In the genomic region with DNA sequence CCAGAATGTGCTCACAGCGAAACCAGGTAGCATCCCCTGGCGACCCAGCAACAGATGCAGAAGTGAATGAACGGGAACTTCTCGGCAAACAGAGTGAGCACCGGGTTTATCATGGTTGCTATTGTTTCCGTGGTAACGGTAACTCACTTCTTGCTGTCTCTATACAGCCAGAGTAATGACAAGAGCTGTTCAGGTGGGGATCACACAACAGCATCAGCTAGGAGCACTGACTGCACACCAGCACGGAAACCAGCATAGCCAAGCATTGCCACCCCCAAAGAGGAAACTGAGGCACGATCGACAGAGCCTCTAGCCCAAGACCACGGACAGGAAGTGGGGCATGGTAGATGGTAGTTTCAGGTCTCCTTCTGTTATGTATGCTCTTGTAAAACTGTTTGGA, we compare ENCODE assay signal across 21 mouse cellular contexts.
DNase-seq lines count a peak whose midpoint lies in the region; ATAC-seq and TF ChIP-seq lines count a peak whose summit lies in the region.
"Had no signal": no experiment of that assay in that cellular context is flagged by ENCODE, and none has a peak within 500 bp of the region (broad histone marks: within the 10 kb centered on the region; RNA-seq: fewer than 3 reads in every experiment).

No protein-coding gene starts in this region.

- H3K4me1 ChIP-seq in forebrain, embryonic 14.5 days (ENCODE audit: control insufficient read depth, insufficient read depth, low read length) = peaks cover 7% of the 10 kb centered on the region
- H3K4me1 ChIP-seq in forebrain, embryonic 12.5 days = peaks cover 25% of the 10 kb centered on the region
- H3K4me1 ChIP-seq in spleen, adult 2 months (ENCODE audit: control insufficient read depth, insufficient read depth, insufficient read length) = peaks cover 86% of the 10 kb centered on the region
- peaks cover 20% of the 10 kb centered on the region for H3K4me1 ChIP-seq in bone marrow, adult 2 months (ENCODE audit: control insufficient read depth, insufficient read depth, low read length)

- no peak for ATAC-seq in forebrain, embryonic 14.5 days
- no peak for ATAC-seq in forebrain, embryonic 12.5 days (ENCODE audit: low FRiP score)
- ATAC-seq: intestine, embryonic 15.5 days; liver, postnatal 0 days; midbrain, embryonic 13.5 days had no signal

- no peak overlapping the region for H3K4me3 ChIP-seq in forebrain, embryonic 14.5 days (ENCODE audit: low read depth, low read length)
- H3K4me3 ChIP-seq in forebrain, embryonic 12.5 days (replicated peaks) = no peak overlapping the region
- no peak overlapping the region for H3K4me3 ChIP-seq in spleen, adult 2 months (ENCODE audit: extremely low read depth, insufficient read depth, insufficient read length)
- H3K4me3 ChIP-seq in bone marrow, adult 2 months (replicated peaks; ENCODE audit: control insufficient read depth, low read depth, low read length) = no peak overlapping the region
- H3K4me3 ChIP-seq in layer of hippocampus, adult 2 months = no peak overlapping the region
- H3K4me3 ChIP-seq: embryonic facial prominence, embryonic 12.5 days; heart, adult 2 months; hindbrain, embryonic 12.5 days; intestine, embryonic 15.5 days; midbrain, embryonic 13.5 days; neural tube, embryonic 13.5 days had no signal

- no peak overlapping the region for H3K27ac ChIP-seq in forebrain, embryonic 14.5 days (ENCODE audit: low read depth, low read length)
- H3K27ac ChIP-seq in forebrain, embryonic 12.5 days = no peak overlapping the region
- H3K27ac ChIP-seq in spleen, adult 2 months (ENCODE audit: insufficient read depth, low read length) = peak overlapping the region; percentile 39
- H3K27ac ChIP-seq in bone marrow, adult 2 months (ENCODE audit: control insufficient read depth, insufficient read depth, low read depth, low read length, poor library complexity) = peak overlapping the region; percentile 24; the same call in 1 of the 2 replicates
- no peak overlapping the region for H3K27ac ChIP-seq in layer of hippocampus, adult 2 months
- H3K27ac ChIP-seq: embryonic facial prominence, embryonic 12.5 days; heart, adult 2 months; hindbrain, embryonic 12.5 days; intestine, embryonic 15.5 days; midbrain, embryonic 13.5 days; neural tube, embryonic 13.5 days had no signal

- no peaks in the 10 kb centered on the region for H3K27me3 ChIP-seq in forebrain, embryonic 14.5 days (replicated peaks; ENCODE audit: control insufficient read depth, insufficient read depth, low read length)
- no peaks in the 10 kb centered on the region for H3K27me3 ChIP-seq in forebrain, embryonic 12.5 days
- H3K27me3 ChIP-seq in spleen, adult 2 months (ENCODE audit: control insufficient read depth, insufficient read depth, low read length) = no peaks in the 10 kb centered on the region
- H3K27me3 ChIP-seq: embryonic facial prominence, embryonic 12.5 days; hindbrain, embryonic 12.5 days; intestine, embryonic 15.5 days; midbrain, embryonic 13.5 days; neural tube, embryonic 13.5 days had no signal

- no peak overlapping the region for H3K4me2 ChIP-seq in forebrain, embryonic 14.5 days (ENCODE audit: low read length)
- no peak overlapping the region for H3K4me2 ChIP-seq in forebrain, embryonic 12.5 days
- H3K4me2 ChIP-seq: embryonic facial prominence, embryonic 12.5 days; hindbrain, embryonic 12.5 days; intestine, embryonic 15.5 days; midbrain, embryonic 13.5 days; neural tube, embryonic 13.5 days had no signal

- no peak for TF ChIP-seq POLR2A in spleen, adult 2 months (IDR thresholded peaks at IDR 0.05; ENCODE audit: low read depth, low read length)
- TF ChIP-seq POLR2A in bone marrow, adult 2 months (IDR thresholded peaks at IDR 0.05; ENCODE audit: borderline replicate concordance, control insufficient read depth, low read depth, low read length) = no peak

- 85% methylated on average over 11 of the region's 11 CpGs for WGBS in forebrain, embryonic 14.5 days
- WGBS in forebrain, embryonic 12.5 days = 83% methylated on average over 11 of the region's 11 CpGs
- 23% methylated on average over 11 of the region's 11 CpGs for WGBS in spleen, adult 2 months
- WGBS in bone marrow, adult 2 months = 35% methylated on average over 11 of the region's 11 CpGs

- DNase-seq in forebrain, embryonic 14.5 days (ENCODE audit: low spot score) = peak; percentile 29
- DNase-seq in spleen, adult 2 months (ENCODE audit: low read depth in 1 of 2, low spot score in 2 of 2) = peak; percentile 31 to 54
- DNase-seq in spleen, postnatal 4 days (ENCODE audit: low spot score in 2 of 2) = no peak
- peak; percentile 60 to 63 for DNase-seq in spleen, postnatal 36 days (ENCODE audit: low spot score in 2 of 2)
- no peak for DNase-seq in adrenal gland, postnatal 25 days
- DNase-seq in layer of hippocampus, adult 2 months (ENCODE audit: low spot score in 2 of 2) = no peak
- DNase-seq: cerebellum, adult 8-10 months; gastrocnemius, postnatal 14 days; heart, adult 2 months; layer of hippocampus, postnatal 36 days; liver; liver, postnatal 0 days; lung, postnatal 36 days; right cerebral cortex, postnatal 4 days had no signal

- no peak for TF ChIP-seq CTCF in spleen, adult 2 months (IDR thresholded peaks at IDR 0.05; ENCODE audit: extremely low read depth, insufficient read depth, insufficient read length, insufficient replicate concordance)
- TF ChIP-seq CTCF in bone marrow, adult 2 months (IDR thresholded peaks at IDR 0.05; ENCODE audit: control insufficient read depth, insufficient read depth, low read length) = no peak
- no peak for TF ChIP-seq CTCF in layer of hippocampus, adult 2 months (conservative IDR thresholded peaks at IDR 0.05)

- H3K9ac ChIP-seq in forebrain, embryonic 14.5 days (ENCODE audit: low read length) = no peak overlapping the region
- H3K9ac ChIP-seq in forebrain, embryonic 12.5 days = no peak overlapping the region
- H3K9ac ChIP-seq: embryonic facial prominence, embryonic 12.5 days; hindbrain, embryonic 12.5 days; intestine, embryonic 15.5 days; liver, postnatal 0 days; midbrain, embryonic 13.5 days; neural tube, embryonic 13.5 days had no signal

- peaks cover 16% of the 10 kb centered on the region; the same call in 1 of the 2 replicates for H3K36me3 ChIP-seq in forebrain, embryonic 14.5 days (ENCODE audit: control insufficient read depth, insufficient read depth, low read length)
- H3K36me3 ChIP-seq in forebrain, embryonic 12.5 days (replicated peaks) = 0 out of 2 replicates have a peak, but pooled peaks cover 8% of the 10 kb centered on the region
- H3K36me3 ChIP-seq in spleen, adult 2 months (ENCODE audit: control insufficient read depth, insufficient read depth, low read length) = no peaks in the 10 kb centered on the region
- H3K36me3 ChIP-seq: intestine, embryonic 15.5 days; neural tube, embryonic 13.5 days had no signal

- H3K9me3 ChIP-seq in forebrain, embryonic 14.5 days (replicated peaks; ENCODE audit: control insufficient read depth, low read length) = no peaks in the 10 kb centered on the region
- no peaks in the 10 kb centered on the region for H3K9me3 ChIP-seq in forebrain, embryonic 12.5 days
- H3K9me3 ChIP-seq: embryonic facial prominence, embryonic 12.5 days; hindbrain, embryonic 12.5 days; intestine, embryonic 15.5 days; midbrain, embryonic 13.5 days; neural tube, embryonic 13.5 days had no signal

Comparison
In these comparisons a context has a peak if more than half of its experiments do, and no peak if none do; other contexts are left out.
1. DNase-seq: peak in forebrain, embryonic 14.5 days (single experiment), spleen, adult 2 months (2 of 2) and spleen, postnatal 36 days (2 of 2); none in spleen, postnatal 4 days (0 of 2), adrenal gland, postnatal 25 days (single experiment) and layer of hippocampus, adult 2 months (0 of 2).
2. H3K27ac ChIP-seq: peak in spleen, adult 2 months (single experiment) and bone marrow, adult 2 months (single experiment); none in forebrain, embryonic 14.5 days (single experiment), forebrain, embryonic 12.5 days (single experiment) and layer of hippocampus, adult 2 months (single experiment).